Mouse (Mus musculus) CH12.LX (cell line): ENCODE results near the gene Inpp5e.

ENCODE experiments used
- CHD1 ChIP-seq: IDR thresholded peaks from 2 replicates; pipeline ENCODE4 v1.6.1; 2012; ENCODE audit warnings: low read depth, low read length, improper control_type of control experiment, inconsistent platforms
- CTCF ChIP-seq, 2 experiments: IDR thresholded peaks in 1 of 2; conservative IDR thresholded peaks in 1 of 2; 2 replicates each; pipeline ENCODE4 v1.5.1; 2011 to 2012; ENCODE audit warnings: low read depth in 2 of 2, low read length in 2 of 2, improper control_type of control experiment in 1 of 2, inconsistent platforms in 1 of 2, mild to moderate bottlenecking in 1 of 2, moderate library complexity in 1 of 2
- E2F4 ChIP-seq: IDR thresholded peaks from 2 replicates; pipeline ENCODE4 v1.6.1; 2011; ENCODE audit warnings: low read depth, low read length, improper control_type of control experiment; ENCODE audit not compliant: insufficient replicate concordance
- EP300 ChIP-seq: IDR thresholded peaks from 2 replicates; pipeline ENCODE4 v1.6.1; 2011; ENCODE audit warnings: low read length, improper control_type of control experiment
- HCFC1 ChIP-seq: IDR thresholded peaks from 2 replicates; pipeline ENCODE4 v1.6.1; 2012; ENCODE audit warnings: low read depth, mild to moderate bottlenecking, inconsistent platforms, low read length, improper control_type of control experiment
- MXI1 ChIP-seq: IDR thresholded peaks from 2 replicates; pipeline ENCODE4 v1.6.1; 2011; ENCODE audit warnings: mild to moderate bottlenecking, low read depth, low read length, improper control_type of control experiment
- POLR2A ChIP-seq: IDR thresholded peaks from 2 replicates; pipeline ENCODE4 v1.6.1; 2011; ENCODE audit warnings: low read depth, mild to moderate bottlenecking, improper control_type of control experiment, low read length
- RAD21 ChIP-seq: IDR thresholded peaks from 2 replicates; pipeline ENCODE4 v1.6.1; 2011; ENCODE audit warnings: low read depth, mild to moderate bottlenecking, low read length, improper control_type of control experiment, moderate library complexity
- USF1 ChIP-seq: IDR thresholded peaks from 2 replicates; pipeline ENCODE4 v1.6.1; 2014; ENCODE audit warnings: low read depth, mild to moderate bottlenecking, inconsistent platforms, low read length, improper control_type of control experiment
- ZC3H11A ChIP-seq: IDR thresholded peaks from 2 replicates; pipeline ENCODE4 v1.6.1; 2012; ENCODE audit warnings: low read depth, mild to moderate bottlenecking, inconsistent platforms, low read length, improper control_type of control experiment
- ZMIZ1 ChIP-seq: IDR thresholded peaks from 2 replicates; pipeline ENCODE4 v1.6.1; 2012; ENCODE audit warnings: low read depth, mild to moderate bottlenecking, inconsistent platforms, low read length, improper control_type of control experiment
- ZNF384 ChIP-seq: IDR thresholded peaks from 2 replicates; pipeline ENCODE4 v1.6.1; 2012; ENCODE audit warnings: low read depth, low read length, improper control_type of control experiment, inconsistent platforms

GRCm38 (mm10) chr2:26354401-26354800 is 54.6 kb downstream of the Inpp5e start:
- TF ChIP-seq ZMIZ1 (no peak), EP300 (no peak), ZNF384 (no peak), POLR2A (no peak), CHD1 (no peak), CTCF (conservative IDR thresholded peaks at IDR 0.05 in 1 of 2, IDR thresholded peaks at IDR 0.05 in 1 of 2; ENCODE audit: low read depth in 2 of 2, low read length in 2 of 2) (no peak), USF1 (no peak), E2F4 (no peak), HCFC1 (no peak), ZC3H11A (no peak), MXI1 (no peak), RAD21 (no peak)
